Mouse (Mus musculus): ENCODE measurements at regions not wholly inside any gene's neighbourhood (a gene's known extent, or its start where the extent isn't known, plus 50 kb on each side); places are given as distances from the start of the nearest gene placed in this dataset.

- 59% methylated on average over 3 of the region's 3 CpGs for WGBS
- no peak for ATAC-seq (replicated peaks; ENCODE audit: insufficient number of reproducible peaks, insufficient read depth, low FRiP score, low read depth)
- no peaks in the 10 kb centered on the region for H3K27me3 ChIP-seq
- H3K9me3 ChIP-seq (replicated peaks): no peaks in the 10 kb centered on the region
- H3K36me3 ChIP-seq: no peaks in the 10 kb centered on the region
- no peak overlapping the region for H3K4me2 ChIP-seq
- H3K27ac ChIP-seq: no peak overlapping the region
- no peak overlapping the region for H3K4me3 ChIP-seq
- H3K4me1 ChIP-seq (replicated peaks): no peaks in the 10 kb centered on the region
- no peak overlapping the region for H3K9ac ChIP-seq
Measured at GRCm38 (mm10) chr10:39246984-39247383, 83.4 kb upstream of the Ccn6 start.

- no peaks in the 10 kb centered on the region for H3K36me3 ChIP-seq
- no peak overlapping the region for H3K4me3 ChIP-seq
- H3K4me2 ChIP-seq: no peak overlapping the region
- no peaks in the 10 kb centered on the region for H3K27me3 ChIP-seq
- 64% methylated on average over 4 of the region's 4 CpGs for WGBS
- no peak overlapping the region for H3K9ac ChIP-seq
- no peak overlapping the region for H3K27ac ChIP-seq
- no peaks in the 10 kb centered on the region for H3K9me3 ChIP-seq (replicated peaks)
- 0 out of 2 replicates have a peak, but pooled peaks cover 3% of the 10 kb centered on the region for H3K4me1 ChIP-seq (replicated peaks)
- no peak for ATAC-seq (replicated peaks; ENCODE audit: insufficient number of reproducible peaks, insufficient read depth, low FRiP score, low read depth)
Measured at GRCm38 (mm10) chr10:39245141-39245540, 81.5 kb upstream of the Ccn6 start.

GRCm38 (mm10) chr10:39244061-39244460, 80.5 kb upstream of the Ccn6 start:
- no peak for ATAC-seq (replicated peaks; ENCODE audit: insufficient number of reproducible peaks, insufficient read depth, low FRiP score, low read depth)
- Histone ChIP-seq H3K4me3 (no peak overlapping the region), H3K9ac (no peak overlapping the region), H3K27me3 (no peaks in the 10 kb centered on the region), H3K4me1 (replicated peaks) (peaks cover 10% of the 10 kb centered on the region), H3K4me2 (no peak overlapping the region), H3K27ac (no peak overlapping the region), H3K9me3 (replicated peaks) (no peaks in the 10 kb centered on the region), H3K36me3 (no peaks in the 10 kb centered on the region)
- WGBS: 82% methylated on average over 6 of the region's 6 CpGs

- Histone ChIP-seq H3K4me3 (no peak overlapping the region), H3K36me3 (no peaks in the 10 kb centered on the region), H3K27ac (no peak overlapping the region), H3K9ac (no peak overlapping the region), H3K4me1 (replicated peaks) (peaks cover 10% of the 10 kb centered on the region), H3K27me3 (no peaks in the 10 kb centered on the region), H3K9me3 (replicated peaks) (no peaks in the 10 kb centered on the region), H3K4me2 (no peak overlapping the region)
- no peak for ATAC-seq (replicated peaks; ENCODE audit: insufficient number of reproducible peaks, insufficient read depth, low FRiP score, low read depth)
- 88% methylated on average over 5 of the region's 5 CpGs for WGBS
Measured at GRCm38 (mm10) chr10:39242398-39242797, 78.8 kb upstream of the Ccn6 start.

GRCm38 (mm10) chr10:39241922-39242321, 78.3 kb upstream of the Ccn6 start:
- Histone ChIP-seq H3K4me1 (replicated peaks) (peaks cover 10% of the 10 kb centered on the region), H3K9ac (no peak overlapping the region), H3K9me3 (replicated peaks) (no peaks in the 10 kb centered on the region), H3K4me2 (no peak overlapping the region), H3K4me3 (no peak overlapping the region), H3K27me3 (no peaks in the 10 kb centered on the region), H3K27ac (no peak overlapping the region), H3K36me3 (no peaks in the 10 kb centered on the region)
- no peak for ATAC-seq (replicated peaks; ENCODE audit: insufficient number of reproducible peaks, insufficient read depth, low FRiP score, low read depth)
- WGBS: 72% methylated on average over 6 of the region's 6 CpGs

- Histone ChIP-seq H3K4me1 (replicated peaks) (peaks cover 10% of the 10 kb centered on the region), H3K4me2 (no peak overlapping the region), H3K9me3 (replicated peaks) (no peaks in the 10 kb centered on the region), H3K27ac (no peak overlapping the region), H3K4me3 (no peak overlapping the region), H3K9ac (no peak overlapping the region), H3K27me3 (no peaks in the 10 kb centered on the region), H3K36me3 (no peaks in the 10 kb centered on the region)
- ATAC-seq (replicated peaks; ENCODE audit: insufficient number of reproducible peaks, insufficient read depth, low FRiP score, low read depth): no peak
- 82% methylated on average over 3 of the region's 3 CpGs for WGBS
Measured at GRCm38 (mm10) chr10:39241486-39241885, 77.9 kb upstream of the Ccn6 start.

GRCm38 (mm10) chr10:39240966-39241365, 77.4 kb upstream of the Ccn6 start:
- Histone ChIP-seq H3K9me3 (replicated peaks) (no peaks in the 10 kb centered on the region), H3K36me3 (no peaks in the 10 kb centered on the region)
- WGBS: 88% methylated on average over 7 of the region's 7 CpGs

GRCm38 (mm10) chr10:39240178-39240791, 76.7 kb upstream of the Ccn6 start:
- Histone ChIP-seq H3K27me3 (no peaks in the 10 kb centered on the region), H3K9me3 (replicated peaks) (no peaks in the 10 kb centered on the region), H3K4me1 (replicated peaks) (peaks cover 10% of the 10 kb centered on the region), H3K27ac (no peak overlapping the region), H3K4me2 (peak overlapping the region; percentile 39), H3K36me3 (no peaks in the 10 kb centered on the region), H3K9ac (0 out of 2 replicates have a peak overlapping the region, but pooled peaks have one; percentile 2), H3K4me3 (0 out of 2 replicates have a peak overlapping the region, but pooled peaks have one; percentile 7)
- no peak for ATAC-seq (replicated peaks; ENCODE audit: insufficient number of reproducible peaks, insufficient read depth, low FRiP score, low read depth)
- WGBS: 45% methylated on average over 11 of the region's 11 CpGs

More at GRCm38 (mm10) chr10:39240966-39241365, 77.4 kb upstream of the Ccn6 start:
- H3K4me3 ChIP-seq: no peak overlapping the region
- no peak for ATAC-seq (replicated peaks; ENCODE audit: insufficient number of reproducible peaks, insufficient read depth, low FRiP score, low read depth)
- no peak overlapping the region for H3K9ac ChIP-seq
- H3K27ac ChIP-seq: no peak overlapping the region
- H3K4me1 ChIP-seq (replicated peaks): peaks cover 10% of the 10 kb centered on the region
- H3K27me3 ChIP-seq: no peaks in the 10 kb centered on the region
- H3K4me2 ChIP-seq: no peak overlapping the region

GRCm38 (mm10) chr10:39239498-39240177, 76.0 kb upstream of the Ccn6 start:
- peak overlapping the region; percentile 39 for H3K4me2 ChIP-seq
- 13% methylated on average over 17 of the region's 17 CpGs for WGBS
- H3K4me1 ChIP-seq (replicated peaks): peaks cover 10% of the 10 kb centered on the region
- H3K9me3 ChIP-seq (replicated peaks): no peaks in the 10 kb centered on the region
- 0 out of 2 replicates have a peak overlapping the region, but pooled peaks have one; percentile 2 for H3K9ac ChIP-seq
- H3K27me3 ChIP-seq: no peaks in the 10 kb centered on the region
- H3K36me3 ChIP-seq: no peaks in the 10 kb centered on the region
- H3K27ac ChIP-seq: no peak overlapping the region
- H3K4me3 ChIP-seq: 0 out of 2 replicates have a peak overlapping the region, but pooled peaks have one; percentile 7
- ATAC-seq (replicated peaks; ENCODE audit: insufficient number of reproducible peaks, insufficient read depth, low FRiP score, low read depth): peak; percentile 67; the same call in 1 of the 2 replicates

GRCm38 (mm10) chr10:39238596-39238995, 75.0 kb upstream of the Ccn6 start:
- Histone ChIP-seq H3K27ac (no peak overlapping the region), H3K9me3 (replicated peaks) (no peaks in the 10 kb centered on the region), H3K9ac (no peak overlapping the region), H3K36me3 (no peaks in the 10 kb centered on the region), H3K27me3 (no peaks in the 10 kb centered on the region), H3K4me2 (no peak overlapping the region), H3K4me3 (no peak overlapping the region), H3K4me1 (replicated peaks) (peaks cover 10% of the 10 kb centered on the region)
- no peak for ATAC-seq (replicated peaks; ENCODE audit: insufficient number of reproducible peaks, insufficient read depth, low FRiP score, low read depth)
- 60% methylated on average over 10 of the region's 10 CpGs for WGBS

GRCm38 (mm10) chr10:39237549-39237948, 74.0 kb upstream of the Ccn6 start:
- no peak overlapping the region for H3K4me3 ChIP-seq
- H3K9me3 ChIP-seq (replicated peaks): no peaks in the 10 kb centered on the region
- no peak overlapping the region for H3K9ac ChIP-seq
- H3K4me1 ChIP-seq (replicated peaks): peaks cover 10% of the 10 kb centered on the region
- no peak overlapping the region for H3K27ac ChIP-seq
- H3K36me3 ChIP-seq: no peaks in the 10 kb centered on the region
- no peak overlapping the region for H3K4me2 ChIP-seq
- no peaks in the 10 kb centered on the region for H3K27me3 ChIP-seq
- ATAC-seq (replicated peaks; ENCODE audit: insufficient number of reproducible peaks, insufficient read depth, low FRiP score, low read depth): no peak
- WGBS: 70% methylated on average over 4 of the region's 4 CpGs

All from heart, embryonic 15.5 days (tissue).